Mouse (Mus musculus) erythroblast, embryonic 14.5 days (primary cell): ENCODE data around the gene Igfbp6.

Experiments used
- GATA1 ChIP-seq: IDR thresholded peaks from 2 replicates; pipeline ENCODE4 v1.6.1; 2012; ENCODE audit warnings: low read length, inconsistent platforms, mixed read lengths
- TAL1 ChIP-seq: IDR thresholded peaks from 3 replicates; pipeline ENCODE4 v1.6.1; 2012; ENCODE audit warnings: low read length, inconsistent platforms, mixed read lengths

DNA sequence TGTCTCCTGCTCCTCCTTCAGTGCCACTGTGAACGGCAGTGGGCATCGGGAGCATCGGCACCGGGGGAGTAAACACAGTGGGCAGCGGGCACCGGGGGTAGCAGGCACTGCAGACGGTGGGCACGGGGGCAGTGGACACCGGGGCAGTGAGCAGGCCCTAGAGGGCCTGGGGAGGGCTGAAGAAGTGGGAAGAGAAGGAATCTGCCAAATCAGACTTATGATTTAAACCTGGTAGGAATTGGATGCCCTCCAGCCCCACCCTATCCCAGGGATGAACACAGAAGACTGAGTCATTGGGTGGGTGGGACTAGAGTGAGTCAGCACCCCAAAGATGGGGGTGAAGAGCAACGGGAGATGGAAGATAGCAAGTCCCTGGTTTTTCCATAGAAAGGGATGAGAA lies 1.2 kb downstream of the Igfbp6 start:
- TF ChIP-seq GATA1, result no peak
- no peak for TF ChIP-seq TAL1
